Mouse (Mus musculus): ENCODE data around the gene C1qa.

DNA sequence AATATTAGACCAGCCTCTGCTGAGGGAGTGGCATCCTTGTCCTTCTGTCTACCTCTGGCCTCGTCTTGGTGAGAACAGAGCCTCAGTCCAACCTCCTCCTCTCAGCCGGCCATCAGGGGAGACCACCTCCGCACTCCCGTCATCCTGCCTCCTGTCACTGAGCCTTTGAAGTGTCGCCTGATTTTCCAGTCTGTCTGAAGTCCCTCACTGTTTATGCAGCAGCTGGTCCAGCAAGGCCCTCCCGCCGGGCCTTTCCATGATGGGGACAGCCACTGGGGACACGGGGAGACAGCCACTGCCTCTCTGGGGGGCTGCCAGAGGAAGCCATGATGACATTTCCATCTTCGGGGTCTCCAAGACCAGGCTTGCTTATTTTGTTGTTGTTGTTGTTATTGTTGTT is 14.2 kb upstream of the C1qa start:
- TF ChIP-seq CTCF (IDR thresholded peaks at IDR 0.05 in 2 of 3, conservative IDR thresholded peaks at IDR 0.05 in 1 of 3; ENCODE audit: control insufficient read depth in 1 of 3, insufficient read depth in 1 of 3, low read depth in 2 of 3, low read length in 3 of 3, poor library complexity in 1 of 3, severe bottlenecking in 1 of 3) (no peak), POLR2A (IDR thresholded peaks at IDR 0.05; ENCODE audit: control insufficient read depth in 1 of 2, insufficient read depth in 1 of 2, low read depth in 1 of 2, low read length in 2 of 2, poor library complexity in 1 of 2) (no peak), MAFK (IDR thresholded peaks at IDR 0.05; ENCODE audit: borderline replicate concordance, low read depth, low read length) (no peak), BHLHE40 (IDR thresholded peaks at IDR 0.05; ENCODE audit: borderline replicate concordance, low read depth, low read length) (no peak), TCF12 (IDR thresholded peaks at IDR 0.05; ENCODE audit: low read depth, low read length) (no peak), USF1 (IDR thresholded peaks at IDR 0.05; ENCODE audit: low read depth, low read length) (no peak), GATA1 (IDR thresholded peaks at IDR 0.05; ENCODE audit: low read depth, low read length) (no peak), ZNF384 (IDR thresholded peaks at IDR 0.05; ENCODE audit: low read depth, low read length) (no peak), ETS1 (IDR thresholded peaks at IDR 0.05; ENCODE audit: low read depth, low read length) (no peak), EP300 (IDR thresholded peaks at IDR 0.05; ENCODE audit: low read depth in 1 of 2, low read length in 2 of 2) (no peak), TAL1 (IDR thresholded peaks at IDR 0.05; ENCODE audit: low read length) (no peak)

All from MEL (cell line).